Mouse (Mus musculus) CH12.LX (cell line): Measurements from ENCODE around the gene Sptbn4.

Experiments
- CHD2 ChIP-seq: IDR thresholded peaks from 2 replicates; pipeline ENCODE4 v1.6.1; 2011; ENCODE audit warnings: low read length, improper control_type of control experiment
- CTCF ChIP-seq, 2 experiments: IDR thresholded peaks in 1 of 2; conservative IDR thresholded peaks in 1 of 2; 2 replicates each; pipeline ENCODE4 v1.5.1; 2011 to 2012; ENCODE audit warnings: low read depth in 2 of 2, low read length in 2 of 2, improper control_type of control experiment in 1 of 2, inconsistent platforms in 1 of 2, mild to moderate bottlenecking in 1 of 2, moderate library complexity in 1 of 2
- ELF1 ChIP-seq: IDR thresholded peaks from 2 replicates; pipeline ENCODE4 v1.6.1; 2014; ENCODE audit warnings: low read depth, mild to moderate bottlenecking, inconsistent platforms, low read length, improper control_type of control experiment
- EP300 ChIP-seq: IDR thresholded peaks from 2 replicates; pipeline ENCODE4 v1.6.1; 2011; ENCODE audit warnings: low read length, improper control_type of control experiment
- GABPA ChIP-seq: IDR thresholded peaks from 2 replicates; pipeline ENCODE4 v1.6.1; 2012; ENCODE audit warnings: low read depth, low read length, improper control_type of control experiment, inconsistent platforms; ENCODE audit not compliant: insufficient replicate concordance
- JUND ChIP-seq: conservative IDR thresholded peaks from 2 replicates; pipeline ENCODE4 v1.6.1; 2011; ENCODE audit warnings: low read depth, low read length, improper control_type of control experiment
- MEF2A ChIP-seq: IDR thresholded peaks from 2 replicates; pipeline ENCODE4 v1.6.1; 2014; ENCODE audit warnings: low read depth, mild to moderate bottlenecking, inconsistent platforms, low read length, improper control_type of control experiment, borderline replicate concordance
- NRF1 ChIP-seq: IDR thresholded peaks from 2 replicates; pipeline ENCODE4 v1.6.1; 2014; ENCODE audit warnings: low read depth, mild to moderate bottlenecking, inconsistent platforms, low read length, improper control_type of control experiment, moderate library complexity
- POLR2AphosphoS2 ChIP-seq: IDR thresholded peaks from 2 replicates; pipeline ENCODE4 v1.6.1; 2011; ENCODE audit warnings: low read depth, low read length, improper control_type of control experiment
- SIN3A ChIP-seq: IDR thresholded peaks from 2 replicates; pipeline ENCODE4 v1.6.1; 2012; ENCODE audit warnings: low read length, improper control_type of control experiment, inconsistent platforms
- USF2 ChIP-seq: conservative IDR thresholded peaks from 2 replicates; pipeline ENCODE4 v1.6.1; 2011; ENCODE audit warnings: low read depth, low read length, improper control_type of control experiment
- ZC3H11A ChIP-seq: IDR thresholded peaks from 2 replicates; pipeline ENCODE4 v1.6.1; 2012; ENCODE audit warnings: low read depth, mild to moderate bottlenecking, inconsistent platforms, low read length, improper control_type of control experiment

GRCm38 (mm10) chr7:27359162-27359561 lies 88.3 kb downstream of the Sptbn4 start:
- no peak for TF ChIP-seq POLR2AphosphoS2
- no peak for TF ChIP-seq ZC3H11A
- no peak for TF ChIP-seq SIN3A
- TF ChIP-seq MEF2A, result no peak
- TF ChIP-seq CTCF (conservative IDR thresholded peaks at IDR 0.05 in 1 of 2, IDR thresholded peaks at IDR 0.05 in 1 of 2; ENCODE audit: low read depth in 2 of 2, low read length in 2 of 2), result no peak
- no peak for TF ChIP-seq EP300
- no peak for TF ChIP-seq JUND
- no peak for TF ChIP-seq ELF1
- TF ChIP-seq NRF1, result no peak
- no peak for TF ChIP-seq GABPA
- TF ChIP-seq CHD2, result no peak
- no peak for TF ChIP-seq USF2
